Mouse (Mus musculus): ENCODE measurements around the gene Tent4b. TPM values are rescaled to one million over a fixed set of nuclear protein-coding genes. Genes with fewer than 3 reads are reported as not detected.
"Not testable (repeated sequence)": the region's sequence is repeated elsewhere in the genome, so short reads cannot be mapped to it uniquely, and the experiment has no call there.

The Tent4b gene
- polyA plus RNA-seq, 1 experiment from 2014 or later = 11.9 TPM

DNA sequence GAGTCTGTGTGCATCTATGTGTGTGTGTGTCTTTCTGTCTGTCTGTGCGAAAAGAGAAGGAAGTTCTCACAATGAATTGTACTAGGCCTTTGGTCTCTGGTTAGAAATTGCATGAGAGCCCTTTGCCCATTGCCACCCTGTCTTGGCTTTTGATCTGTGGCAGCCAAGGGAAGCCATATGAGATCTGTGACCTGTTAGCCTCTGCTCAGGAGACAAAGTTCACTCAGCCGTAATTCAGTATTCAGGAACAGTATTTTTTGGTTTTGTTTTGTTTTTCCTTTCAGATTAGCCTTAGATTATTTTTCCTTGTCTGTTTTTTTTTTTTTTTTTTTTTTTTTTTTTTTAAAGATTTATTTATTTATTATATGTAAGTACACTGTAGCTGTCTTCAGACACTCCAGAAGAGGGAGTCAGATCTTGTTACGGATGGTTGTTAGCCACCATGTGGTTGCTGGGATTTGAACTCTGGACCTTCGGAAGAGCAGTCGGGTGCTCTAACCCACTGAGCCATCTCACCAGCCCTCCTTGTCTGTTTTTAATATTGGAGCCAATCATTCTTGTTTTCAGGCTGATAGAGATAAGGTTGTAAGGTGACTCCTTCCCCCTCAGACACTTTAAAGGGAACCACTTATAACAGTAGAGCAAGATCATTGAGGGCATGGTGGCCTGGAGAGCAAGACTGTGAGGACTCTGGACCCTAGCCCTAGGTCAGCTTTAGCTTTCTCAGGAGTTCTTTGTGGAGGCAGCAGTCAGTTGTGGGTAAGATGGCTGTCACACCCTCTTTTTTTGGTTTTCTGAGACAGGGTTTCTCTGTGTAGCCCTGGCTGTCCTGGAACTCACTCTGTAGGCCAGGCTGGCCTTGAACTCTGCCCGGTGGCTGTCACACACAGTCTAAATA lies 11.2 kb downstream of the Tent4b start:
- H3K9ac ChIP-seq (ENCODE audit: low read length); ATAC-seq (ENCODE audit: insufficient number of reproducible peaks, low FRiP score, low TSS enrichment, low read depth); H3K27me3 ChIP-seq (ENCODE audit: control insufficient read depth, insufficient read depth, low read length); H3K9me3 ChIP-seq (ENCODE audit: control insufficient read depth, low read length); H3K4me1 ChIP-seq (ENCODE audit: control insufficient read depth, insufficient read depth, low read length); H3K36me3 ChIP-seq (ENCODE audit: control insufficient read depth, insufficient read depth, low read length); DNase-seq (ENCODE audit: low spot score); H3K4me3 ChIP-seq (ENCODE audit: low read depth, low read length); H3K27ac ChIP-seq (replicated peaks; ENCODE audit: low read depth, low read length); H3K4me2 ChIP-seq (ENCODE audit: low read depth, severe bottlenecking): not testable (repeated sequence)
- 85% methylated on average over 5 of the region's 6 CpGs for WGBS

DNA sequence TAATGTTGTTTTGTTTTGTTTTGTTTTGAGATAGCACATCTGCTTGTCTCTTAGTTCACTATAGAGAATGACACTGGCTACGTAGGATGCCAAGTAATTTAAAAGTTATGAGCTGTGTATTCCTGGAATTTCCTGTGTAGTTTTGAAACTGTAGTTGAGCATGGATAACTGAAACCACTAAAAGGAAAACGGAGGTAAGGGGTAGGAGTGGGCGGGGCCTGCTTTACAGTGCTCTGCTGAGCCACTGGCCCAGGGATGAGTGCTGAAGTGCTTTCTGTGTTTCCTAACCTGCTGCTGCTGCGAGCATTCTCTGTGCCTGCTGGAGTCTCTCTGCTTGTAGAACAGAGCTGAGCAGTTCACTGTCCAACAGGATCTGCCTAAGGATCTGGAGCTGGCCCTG lies 22.3 kb downstream of the Tent4b start:
- no peak for ATAC-seq (ENCODE audit: insufficient number of reproducible peaks, low FRiP score, low TSS enrichment, low read depth)
- Histone ChIP-seq H3K36me3 (ENCODE audit: control insufficient read depth, insufficient read depth, low read length) (no peaks in the 10 kb centered on the region), H3K27me3 (ENCODE audit: control insufficient read depth, insufficient read depth, low read length) (no peaks in the 10 kb centered on the region), H3K4me1 (ENCODE audit: control insufficient read depth, insufficient read depth, low read length) (peaks cover 3% of the 10 kb centered on the region), H3K4me2 (ENCODE audit: low read depth, severe bottlenecking) (no peak overlapping the region), H3K9me3 (ENCODE audit: control insufficient read depth, low read length) (no peaks in the 10 kb centered on the region), H3K9ac (ENCODE audit: low read length) (no peak overlapping the region), H3K27ac (replicated peaks; ENCODE audit: low read depth, low read length) (no peak overlapping the region), H3K4me3 (ENCODE audit: low read depth, low read length) (no peak overlapping the region)
- DNase-seq (ENCODE audit: low spot score) = no peak
- WGBS = 59% methylated on average over 4 of the region's 4 CpGs

DNA sequence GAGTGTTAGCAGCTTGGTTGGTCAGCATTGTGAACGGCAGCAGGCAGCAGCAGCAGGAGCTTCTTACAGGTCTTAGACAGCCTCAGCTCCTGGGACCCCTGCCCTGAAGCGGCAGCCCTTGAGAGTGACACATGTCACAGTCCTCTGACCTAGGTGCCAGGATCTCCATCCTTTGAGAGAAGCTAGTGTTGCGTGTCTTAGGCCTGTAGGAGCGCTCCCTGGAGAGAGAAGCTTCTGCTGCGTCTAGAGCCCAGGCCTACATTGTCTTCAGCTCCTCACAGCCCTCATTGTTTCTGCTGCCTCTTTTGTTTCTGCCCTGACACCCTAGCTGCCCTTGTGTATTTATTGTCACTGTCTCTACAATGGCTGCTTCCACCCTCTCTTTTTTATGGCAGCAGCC lies 26.3 kb downstream of the Tent4b start:
- 63% methylated on average over 5 of the region's 5 CpGs for WGBS
- no peak overlapping the region for H3K4me2 ChIP-seq (ENCODE audit: low read depth, severe bottlenecking)
- no peak overlapping the region for H3K27ac ChIP-seq (replicated peaks; ENCODE audit: low read depth, low read length)
- ATAC-seq (ENCODE audit: insufficient number of reproducible peaks, low FRiP score, low TSS enrichment, low read depth) (no peak), DNase-seq (ENCODE audit: low spot score) (no peak)
- no peak overlapping the region for H3K4me3 ChIP-seq (ENCODE audit: low read depth, low read length)
- H3K9me3 ChIP-seq (ENCODE audit: control insufficient read depth, low read length) = no peaks in the 10 kb centered on the region
- no peaks in the 10 kb centered on the region for H3K36me3 ChIP-seq (ENCODE audit: control insufficient read depth, insufficient read depth, low read length)
- H3K9ac ChIP-seq (ENCODE audit: low read length) = no peak overlapping the region
- H3K27me3 ChIP-seq (ENCODE audit: control insufficient read depth, insufficient read depth, low read length) = no peaks in the 10 kb centered on the region
- H3K4me1 ChIP-seq (ENCODE audit: control insufficient read depth, insufficient read depth, low read length) = peaks cover 6% of the 10 kb centered on the region

DNA sequence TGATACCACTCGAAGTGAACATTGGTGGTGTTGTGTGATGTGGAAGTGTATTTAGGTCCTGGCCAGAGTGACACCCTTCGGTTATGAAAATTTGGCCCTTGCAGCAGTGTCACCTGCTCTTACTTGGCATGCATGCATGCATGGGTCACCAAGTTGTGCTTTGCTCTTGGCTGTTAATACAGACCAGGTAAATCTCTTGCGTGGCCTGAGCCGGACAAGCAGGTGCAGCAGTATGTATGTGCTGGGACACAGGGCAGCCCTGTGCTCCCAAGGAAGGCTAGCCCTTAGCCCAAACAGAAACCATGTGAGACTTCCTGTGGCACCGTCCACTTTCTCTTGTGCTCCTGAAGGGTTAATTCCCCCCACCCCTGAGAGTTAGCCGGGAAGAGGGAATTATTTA lies 28.8 kb downstream of the Tent4b start:
- ATAC-seq (ENCODE audit: insufficient number of reproducible peaks, low FRiP score, low TSS enrichment, low read depth) = no peak
- WGBS = 63% methylated on average over 6 of the region's 6 CpGs
- no peaks in the 10 kb centered on the region for H3K27me3 ChIP-seq (ENCODE audit: control insufficient read depth, insufficient read depth, low read length)
- no peak overlapping the region for H3K4me3 ChIP-seq (ENCODE audit: low read depth, low read length)
- no peak for DNase-seq (ENCODE audit: low spot score)
- H3K27ac ChIP-seq (replicated peaks; ENCODE audit: low read depth, low read length) = no peak overlapping the region
- no peak overlapping the region for H3K9ac ChIP-seq (ENCODE audit: low read length)
- no peaks in the 10 kb centered on the region for H3K36me3 ChIP-seq (ENCODE audit: control insufficient read depth, insufficient read depth, low read length)
- H3K9me3 ChIP-seq (ENCODE audit: control insufficient read depth, low read length) = no peaks in the 10 kb centered on the region
- no peak overlapping the region for H3K4me2 ChIP-seq (ENCODE audit: low read depth, severe bottlenecking)
- peaks cover 6% of the 10 kb centered on the region for H3K4me1 ChIP-seq (ENCODE audit: control insufficient read depth, insufficient read depth, low read length)

DNA sequence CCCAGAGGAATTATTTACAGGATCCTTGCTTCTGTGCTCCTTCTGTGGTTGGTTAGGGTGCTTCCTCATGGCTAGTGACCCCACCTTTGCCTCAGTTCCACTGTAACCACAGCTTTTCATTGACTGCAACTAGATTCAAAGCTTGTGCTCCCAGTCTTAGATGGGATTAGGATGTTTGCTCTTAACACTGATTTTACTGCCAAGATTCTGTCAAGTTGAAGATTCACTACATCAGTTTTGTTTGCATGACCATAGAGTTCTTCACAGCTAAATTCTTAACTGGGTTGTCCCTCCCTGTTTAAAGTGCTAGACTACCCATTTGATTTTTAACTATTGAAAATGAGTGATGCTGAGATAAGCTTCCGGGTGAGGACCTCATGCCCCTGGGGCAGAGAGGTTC lies 29.3 kb downstream of the Tent4b start:
- Histone ChIP-seq H3K4me1 (ENCODE audit: control insufficient read depth, insufficient read depth, low read length) (peaks cover 6% of the 10 kb centered on the region), H3K9me3 (ENCODE audit: control insufficient read depth, low read length) (no peaks in the 10 kb centered on the region), H3K27me3 (ENCODE audit: control insufficient read depth, insufficient read depth, low read length) (no peaks in the 10 kb centered on the region), H3K36me3 (ENCODE audit: control insufficient read depth, insufficient read depth, low read length) (no peaks in the 10 kb centered on the region), H3K27ac (replicated peaks; ENCODE audit: low read depth, low read length) (no peak overlapping the region), H3K9ac (ENCODE audit: low read length) (no peak overlapping the region), H3K4me3 (ENCODE audit: low read depth, low read length) (no peak overlapping the region), H3K4me2 (ENCODE audit: low read depth, severe bottlenecking) (no peak overlapping the region)
- DNase-seq (ENCODE audit: low spot score) (no peak), ATAC-seq (ENCODE audit: insufficient number of reproducible peaks, low FRiP score, low TSS enrichment, low read depth) (no peak)
- WGBS = 67% methylated on average over 1 of the region's 1 CpGs

DNA sequence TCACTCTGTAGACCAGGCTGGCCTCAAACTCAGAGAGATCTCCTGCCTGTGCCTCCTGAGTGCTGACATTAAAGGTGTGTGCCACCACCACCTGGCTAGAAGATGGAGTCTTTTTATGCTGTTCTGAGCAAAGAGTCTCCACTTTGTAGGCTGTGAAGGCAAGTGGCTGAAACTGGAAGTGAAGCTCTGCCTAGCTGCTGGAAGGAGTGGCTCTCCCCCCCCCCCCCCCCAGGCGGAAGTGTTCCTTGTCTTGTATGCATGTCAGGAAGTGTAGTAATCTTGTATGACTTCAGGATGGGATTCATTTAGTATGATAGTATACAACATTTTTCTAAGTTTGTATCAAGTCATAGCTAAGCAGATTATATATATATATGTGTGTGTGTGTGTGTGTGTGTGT lies 29.8 kb downstream of the Tent4b start:
- DNase-seq (ENCODE audit: low spot score) (no peak), ATAC-seq (ENCODE audit: insufficient number of reproducible peaks, low FRiP score, low TSS enrichment, low read depth) (no peak)
- H3K27me3 ChIP-seq (ENCODE audit: control insufficient read depth, insufficient read depth, low read length) = no peaks in the 10 kb centered on the region
- no peaks in the 10 kb centered on the region for H3K9me3 ChIP-seq (ENCODE audit: control insufficient read depth, low read length)
- 89% methylated on average over 1 of the region's 1 CpGs for WGBS
- H3K4me1 ChIP-seq (ENCODE audit: control insufficient read depth, insufficient read depth, low read length) = peaks cover 6% of the 10 kb centered on the region
- no peak overlapping the region for H3K9ac ChIP-seq (ENCODE audit: low read length)
- H3K4me2 ChIP-seq (ENCODE audit: low read depth, severe bottlenecking) = no peak overlapping the region
- H3K27ac ChIP-seq (replicated peaks; ENCODE audit: low read depth, low read length) = no peak overlapping the region
- no peak overlapping the region for H3K4me3 ChIP-seq (ENCODE audit: low read depth, low read length)
- no peaks in the 10 kb centered on the region for H3K36me3 ChIP-seq (ENCODE audit: control insufficient read depth, insufficient read depth, low read length)

DNA sequence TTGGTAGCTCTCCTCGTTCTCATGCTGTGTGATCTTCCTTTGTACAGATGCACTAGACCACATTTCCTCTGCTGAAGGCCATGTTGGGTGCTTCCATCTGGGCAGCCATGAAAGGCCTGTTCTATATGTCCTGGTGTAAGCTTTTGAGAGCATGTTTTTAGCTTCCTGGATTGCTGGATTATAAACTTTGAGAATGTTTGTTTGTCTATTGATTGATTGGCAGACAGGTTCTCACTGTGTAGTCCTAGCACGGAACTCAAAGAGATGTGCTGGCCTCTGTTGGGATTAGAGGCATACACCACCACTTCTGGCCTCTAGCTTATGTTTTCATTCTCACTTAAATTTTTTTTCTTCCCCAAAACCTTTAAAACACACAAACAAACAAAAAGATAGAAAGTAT lies 37.7 kb downstream of the Tent4b start:
- 85% methylated on average over 2 of the region's 2 CpGs for WGBS

DNA sequence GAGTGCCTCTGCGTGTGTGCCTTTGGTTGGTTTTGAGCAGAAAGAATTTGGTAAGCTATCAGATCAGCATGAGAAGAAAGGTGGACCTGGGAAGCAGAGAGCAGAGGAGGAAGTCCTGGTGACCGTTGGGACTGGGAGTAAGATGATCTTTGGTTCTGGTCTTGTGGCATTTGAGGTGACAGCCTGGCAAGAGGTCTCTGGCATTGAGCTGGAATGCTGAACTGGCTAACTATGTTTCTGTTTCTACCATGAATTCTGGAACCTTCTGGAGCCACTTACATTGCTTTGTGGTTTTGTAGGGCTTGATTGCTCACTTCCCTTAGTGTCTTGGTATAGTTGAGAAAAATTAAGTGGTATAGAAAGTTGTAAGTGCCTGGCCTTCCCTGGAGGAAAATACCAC lies 38.6 kb downstream of the Tent4b start:
- Histone ChIP-seq H3K27me3 (ENCODE audit: control insufficient read depth, insufficient read depth, low read length) (no peaks in the 10 kb centered on the region), H3K27ac (replicated peaks; ENCODE audit: low read depth, low read length) (no peak overlapping the region), H3K9ac (ENCODE audit: low read length) (no peak overlapping the region), H3K36me3 (ENCODE audit: control insufficient read depth, insufficient read depth, low read length) (no peaks in the 10 kb centered on the region), H3K4me2 (ENCODE audit: low read depth, severe bottlenecking) (no peak overlapping the region), H3K9me3 (ENCODE audit: control insufficient read depth, low read length) (no peaks in the 10 kb centered on the region), H3K4me1 (ENCODE audit: control insufficient read depth, insufficient read depth, low read length) (no peaks in the 10 kb centered on the region), H3K4me3 (ENCODE audit: low read depth, low read length) (no peak overlapping the region)
- ATAC-seq (ENCODE audit: insufficient number of reproducible peaks, low FRiP score, low TSS enrichment, low read depth) (no peak), DNase-seq (ENCODE audit: low spot score) (no peak)
- WGBS = 76% methylated on average over 2 of the region's 2 CpGs

More for the DNA sequence above, 37.7 kb downstream of the Tent4b start:
- no peaks in the 10 kb centered on the region for H3K9me3 ChIP-seq (ENCODE audit: control insufficient read depth, low read length)
- no peak overlapping the region for H3K4me3 ChIP-seq (ENCODE audit: low read depth, low read length)
- no peak overlapping the region for H3K9ac ChIP-seq (ENCODE audit: low read length)
- no peaks in the 10 kb centered on the region for H3K4me1 ChIP-seq (ENCODE audit: control insufficient read depth, insufficient read depth, low read length)
- H3K4me2 ChIP-seq (ENCODE audit: low read depth, severe bottlenecking) = no peak overlapping the region
- no peak overlapping the region for H3K27ac ChIP-seq (replicated peaks; ENCODE audit: low read depth, low read length)
- H3K27me3 ChIP-seq (ENCODE audit: control insufficient read depth, insufficient read depth, low read length) = no peaks in the 10 kb centered on the region
- no peaks in the 10 kb centered on the region for H3K36me3 ChIP-seq (ENCODE audit: control insufficient read depth, insufficient read depth, low read length)
- DNase-seq (ENCODE audit: low spot score) (no peak), ATAC-seq (ENCODE audit: insufficient number of reproducible peaks, low FRiP score, low TSS enrichment, low read depth) (no peak)

DNA sequence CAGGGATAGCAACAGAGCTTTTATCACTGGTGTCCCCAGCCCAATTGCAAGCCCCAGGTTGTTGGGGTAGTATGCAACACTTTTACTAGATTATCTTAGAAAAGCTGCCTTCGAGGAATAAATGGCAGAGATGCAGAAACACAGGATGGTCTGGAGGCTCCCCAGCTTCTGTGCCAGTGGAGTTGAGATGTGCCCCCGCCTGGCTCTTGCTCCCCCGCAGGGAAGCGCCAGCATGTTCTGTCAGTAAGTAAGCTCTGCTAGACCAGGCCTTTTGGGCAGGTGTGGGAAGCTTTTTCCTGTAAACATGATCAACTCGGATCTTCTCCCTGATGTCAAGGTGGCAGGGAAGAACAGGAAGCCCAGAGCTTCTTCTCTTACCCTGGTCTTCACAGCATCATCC lies 40.3 kb downstream of the Tent4b start:
- DNase-seq (ENCODE audit: low spot score) = no peak
- H3K36me3 ChIP-seq (ENCODE audit: control insufficient read depth, insufficient read depth, low read length) = 0 out of 2 replicates have a peak, but pooled peaks cover 2% of the 10 kb centered on the region
- 87% methylated on average over 5 of the region's 5 CpGs for WGBS
- H3K4me2 ChIP-seq (ENCODE audit: low read depth, severe bottlenecking) = no peak overlapping the region
- no peak overlapping the region for H3K4me3 ChIP-seq (ENCODE audit: low read depth, low read length)
- H3K9me3 ChIP-seq (ENCODE audit: control insufficient read depth, low read length) = no peaks in the 10 kb centered on the region
- ATAC-seq (ENCODE audit: insufficient number of reproducible peaks, low FRiP score, low TSS enrichment, low read depth) = no peak
- H3K27me3 ChIP-seq (ENCODE audit: control insufficient read depth, insufficient read depth, low read length) = no peaks in the 10 kb centered on the region
- no peaks in the 10 kb centered on the region for H3K4me1 ChIP-seq (ENCODE audit: control insufficient read depth, insufficient read depth, low read length)
- no peak overlapping the region for H3K27ac ChIP-seq (replicated peaks; ENCODE audit: low read depth, low read length)
- no peak overlapping the region for H3K9ac ChIP-seq (ENCODE audit: low read length)
